Mouse (Mus musculus) heart, embryonic 11.5 days (tissue): ENCODE results near the gene Ube4b. TPM values are rescaled to one million over a fixed set of nuclear protein-coding genes. Genes with fewer than 3 reads are reported as not detected.

Experiments
- ATAC-seq: fragments of 200-750 bp; cut with Nextera tagmentation; replicated peaks from 2 replicates; pipeline ENCODE4 v1.8.0; 2017; ENCODE audit warnings: moderate library complexity; ENCODE audit not compliant: insufficient number of reproducible peaks, low FRiP score, low TSS enrichment
- H3K27ac ChIP-seq: fragments of 300-500 bp; sonication (generic); 2 replicates; pipeline ENCODE4 v1.5.1; 2014; ENCODE audit warnings: mild to moderate bottlenecking, low read depth, low read length
- H3K27me3 ChIP-seq: fragments of 300-500 bp; sonication (generic); 2 replicates; pipeline ENCODE4 v1.6.1; 2014; ENCODE audit warnings: mild to moderate bottlenecking, low read length, mixed read lengths; ENCODE audit not compliant: control insufficient read depth, insufficient read depth
- H3K36me3 ChIP-seq: fragments of 300-500 bp; sonication (generic); 2 replicates; pipeline ENCODE4 v1.6.1; 2014; ENCODE audit warnings: mild to moderate bottlenecking, low read length, moderate library complexity, mixed read lengths; ENCODE audit not compliant: control insufficient read depth, insufficient read depth
- H3K4me1 ChIP-seq: fragments of 300-500 bp; sonication (generic); 2 replicates; pipeline ENCODE4 v1.6.1; 2014; ENCODE audit warnings: low read length; ENCODE audit not compliant: control insufficient read depth, insufficient read depth
- H3K4me2 ChIP-seq: fragments of 300-500 bp; sonication (generic); 2 replicates; pipeline ENCODE4 v1.6.1; 2014; ENCODE audit warnings: mild to moderate bottlenecking, moderate library complexity
- H3K4me3 ChIP-seq: fragments of 300-500 bp; sonication (generic); 2 replicates; pipeline ENCODE4 v1.5.1; 2014; ENCODE audit warnings: low read depth, low read length
- H3K9ac ChIP-seq: fragments of 300-500 bp; sonication (generic); 2 replicates; pipeline ENCODE4 v1.6.1; 2014; ENCODE audit warnings: mild to moderate bottlenecking, low read depth, low read length, moderate library complexity
- H3K9me3 ChIP-seq: fragments of 300-500 bp; sonication (generic); replicated peaks from 2 replicates; pipeline ENCODE4 v1.6.1; 2016; ENCODE audit warnings: low read length; ENCODE audit not compliant: control insufficient read depth
- WGBS: fragments of 180-500 bp; shearing (Covaris S2); extraction: QIAGEN DNeasy Blood & Tissue Kit; methylation state at CpG from one replicate; pipeline ENCODE4 v1.1.7; 2014; ENCODE audit not compliant: insufficient replicate concordance; 5-methylcytosine and 5-hydroxymethylcytosine counted together
- polyA plus RNA-seq: library from polyadenylated mRNA; unstranded; fragments of >200 nt; fragmentation: Nextera tagmentation; extraction: Ambion mirVana; gene quantifications from 2 replicates; pipeline ENCODE4 v1.2.1, GENCODE M21; 2014

Gene Ube4b
- polyA plus RNA-seq, 1 experiment from 2014 or later, result 36.3 TPM

GRCm38 (mm10) chr4:149296501-149296900 lies 130.0 kb downstream of the Ube4b start:
- H3K4me1 ChIP-seq, result peaks cover 9% of the 10 kb centered on the region
- no peak overlapping the region for H3K4me3 ChIP-seq
- no peaks in the 10 kb centered on the region for H3K9me3 ChIP-seq
- WGBS, result 85% methylated on average over 2 of the region's 2 CpGs
- H3K27me3 ChIP-seq, result no peaks in the 10 kb centered on the region
- no peaks in the 10 kb centered on the region for H3K36me3 ChIP-seq
- H3K4me2 ChIP-seq, result no peak overlapping the region
- no peak overlapping the region for H3K27ac ChIP-seq
- ATAC-seq, result no peak
- no peak overlapping the region for H3K9ac ChIP-seq

GRCm38 (mm10) chr4:149292984-149293383 lies 133.6 kb downstream of the Ube4b start:
- no peak overlapping the region for H3K9ac ChIP-seq
- no peak for ATAC-seq
- H3K9me3 ChIP-seq, result no peaks in the 10 kb centered on the region
- H3K4me3 ChIP-seq, result no peak overlapping the region
- peaks cover 9% of the 10 kb centered on the region for H3K4me1 ChIP-seq
- H3K27me3 ChIP-seq, result no peaks in the 10 kb centered on the region
- H3K4me2 ChIP-seq, result no peak overlapping the region
- WGBS, result 71% methylated on average over 5 of the region's 5 CpGs
- no peak overlapping the region for H3K27ac ChIP-seq
- H3K36me3 ChIP-seq, result peaks cover 6% of the 10 kb centered on the region; the same call in 1 of the 2 replicates

GRCm38 (mm10) chr4:149291061-149291460 lies 135.5 kb downstream of the Ube4b start:
- peaks cover 6% of the 10 kb centered on the region; the same call in 1 of the 2 replicates for H3K36me3 ChIP-seq
- H3K4me3 ChIP-seq, result no peak overlapping the region
- no peak overlapping the region for H3K27ac ChIP-seq
- H3K9ac ChIP-seq, result no peak overlapping the region
- 74% methylated on average over 9 of the region's 9 CpGs for WGBS
- no peaks in the 10 kb centered on the region for H3K27me3 ChIP-seq
- no peak overlapping the region for H3K4me2 ChIP-seq
- ATAC-seq, result no peak
- H3K9me3 ChIP-seq, result no peaks in the 10 kb centered on the region
- peaks cover 12% of the 10 kb centered on the region for H3K4me1 ChIP-seq

- Histone ChIP-seq H3K4me3 (no peak overlapping the region), H3K9ac (no peak overlapping the region), H3K27ac (no peak overlapping the region), H3K4me2 (no peak overlapping the region), H3K9me3 (no peaks in the 10 kb centered on the region), H3K36me3 (peaks cover 6% of the 10 kb centered on the region; the same call in 1 of the 2 replicates), H3K4me1 (peaks cover 14% of the 10 kb centered on the region), H3K27me3 (no peaks in the 10 kb centered on the region)
- 82% methylated on average over 7 of the region's 7 CpGs for WGBS
- ATAC-seq, result no peak
Observed at GRCm38 (mm10) chr4:149290157-149290750, 136.3 kb downstream of the Ube4b start.

- Histone ChIP-seq H3K4me3 (no peak overlapping the region), H3K27ac (no peak overlapping the region), H3K9ac (no peak overlapping the region), H3K36me3 (peaks cover 6% of the 10 kb centered on the region; the same call in 1 of the 2 replicates), H3K27me3 (no peaks in the 10 kb centered on the region), H3K4me2 (no peak overlapping the region), H3K9me3 (no peaks in the 10 kb centered on the region), H3K4me1 (peaks cover 16% of the 10 kb centered on the region)
- ATAC-seq, result no peak
- 56% methylated on average over 8 of the region's 8 CpGs for WGBS
Observed at GRCm38 (mm10) chr4:149286287-149287137, 140.0 kb downstream of the Ube4b start.

GRCm38 (mm10) chr4:149285691-149286090 lies 140.9 kb downstream of the Ube4b start:
- Histone ChIP-seq H3K27ac (no peak overlapping the region), H3K4me2 (no peak overlapping the region), H3K36me3 (peaks cover 6% of the 10 kb centered on the region; the same call in 1 of the 2 replicates), H3K9ac (no peak overlapping the region), H3K9me3 (no peaks in the 10 kb centered on the region), H3K4me1 (peaks cover 16% of the 10 kb centered on the region), H3K27me3 (no peaks in the 10 kb centered on the region), H3K4me3 (no peak overlapping the region)
- 86% methylated on average over 1 of the region's 1 CpGs for WGBS
- no peak for ATAC-seq

DNA sequence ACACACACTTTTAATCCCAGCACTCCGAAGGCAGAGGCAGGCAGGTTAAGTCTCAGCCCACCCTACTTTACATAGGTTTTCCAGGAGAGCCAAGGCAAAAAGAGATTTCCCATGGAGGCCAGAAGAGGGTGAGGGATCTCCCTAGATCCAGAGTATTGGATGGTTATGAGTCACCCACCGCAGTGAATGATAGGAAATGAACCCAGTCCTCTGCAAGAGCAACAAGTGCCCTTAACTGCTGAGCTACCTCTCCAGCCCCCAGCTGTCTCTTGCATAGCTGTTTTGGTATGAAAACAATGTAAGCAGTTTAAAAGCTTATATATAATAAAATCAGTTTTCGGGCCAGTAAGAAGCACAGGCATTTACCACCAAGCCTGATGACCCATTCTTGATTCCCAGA lies 143.5 kb downstream of the Ube4b start:
- Histone ChIP-seq H3K27me3 (no peaks in the 10 kb centered on the region), H3K9ac (no peak overlapping the region), H3K36me3 (no peaks in the 10 kb centered on the region), H3K9me3 (no peaks in the 10 kb centered on the region), H3K4me2 (no peak overlapping the region), H3K4me3 (no peak overlapping the region), H3K27ac (no peak overlapping the region), H3K4me1 (peaks cover 16% of the 10 kb centered on the region)
- 80% methylated on average over 3 of the region's 3 CpGs for WGBS
- no peak for ATAC-seq

GRCm38 (mm10) chr4:149282025-149282738 lies 144.4 kb downstream of the Ube4b start:
- ATAC-seq, result no peak
- H3K4me3 ChIP-seq, result no peak overlapping the region
- H3K27ac ChIP-seq, result no peak overlapping the region
- 73% methylated on average over 7 of the region's 7 CpGs for WGBS
- no peaks in the 10 kb centered on the region for H3K9me3 ChIP-seq
- no peak overlapping the region for H3K9ac ChIP-seq
- no peaks in the 10 kb centered on the region for H3K27me3 ChIP-seq
- no peaks in the 10 kb centered on the region for H3K36me3 ChIP-seq
- H3K4me2 ChIP-seq, result no peak overlapping the region
- H3K4me1 ChIP-seq, result peaks cover 16% of the 10 kb centered on the region
